Mouse (Mus musculus) ovary, postnatal 10 days (tissue): Measurements from ENCODE around the gene Rnf144a.

Experiments
- DNase-seq: peaks from one replicate; pipeline ENCODE4 v3.0.0; 2022; ENCODE audit warnings: low spot score

Rnf144a gene

GRCm38 (mm10) chr12:26367361-26367760 is 47.7 kb downstream of the Rnf144a start:
- no peak for DNase-seq

GRCm38 (mm10) chr12:26366372-26366771 is 48.7 kb downstream of the Rnf144a start:
- DNase-seq = no peak

- no peak for DNase-seq
Measured at GRCm38 (mm10) chr12:26365531-26366315, 49.3 kb downstream of the Rnf144a start.

- DNase-seq = no peak
Measured at GRCm38 (mm10) chr12:26364822-26365221, 50.2 kb downstream of the Rnf144a start.

- DNase-seq = no peak
Measured at GRCm38 (mm10) chr12:26360946-26361523, 54.0 kb downstream of the Rnf144a start.

- no peak for DNase-seq
Measured at GRCm38 (mm10) chr12:26359817-26360216, 55.2 kb downstream of the Rnf144a start.

GRCm38 (mm10) chr12:26359241-26359640 is 55.8 kb downstream of the Rnf144a start:
- DNase-seq = no peak

GRCm38 (mm10) chr12:26357246-26357645 is 57.8 kb downstream of the Rnf144a start:
- no peak for DNase-seq

- no peak for DNase-seq
Measured at GRCm38 (mm10) chr12:26356191-26356590, 58.9 kb downstream of the Rnf144a start.

GRCm38 (mm10) chr12:26351321-26351720 is 63.7 kb downstream of the Rnf144a start:
- DNase-seq = no peak

GRCm38 (mm10) chr12:26344408-26344807 is 70.6 kb downstream of the Rnf144a start:
- DNase-seq = no peak

- no peak for DNase-seq
Measured at GRCm38 (mm10) chr12:26343131-26343530, 71.9 kb downstream of the Rnf144a start.

- no peak for DNase-seq
Measured at GRCm38 (mm10) chr12:26342663-26343062, 72.4 kb downstream of the Rnf144a start.

- no peak for DNase-seq
Measured at GRCm38 (mm10) chr12:26342086-26342485, 73.0 kb downstream of the Rnf144a start.

- DNase-seq = no peak
Measured at GRCm38 (mm10) chr12:26340621-26341020, 74.4 kb downstream of the Rnf144a start.

- no peak for DNase-seq
Measured at GRCm38 (mm10) chr12:26339886-26340285, 75.2 kb downstream of the Rnf144a start.

GRCm38 (mm10) chr12:26339181-26339580 is 75.9 kb downstream of the Rnf144a start:
- DNase-seq = no peak

GRCm38 (mm10) chr12:26333678-26334077 is 81.4 kb downstream of the Rnf144a start:
- DNase-seq = no peak

- no peak for DNase-seq
Measured at GRCm38 (mm10) chr12:26331048-26331447, 84.0 kb downstream of the Rnf144a start.

- DNase-seq = no peak
Measured at GRCm38 (mm10) chr12:26329756-26330155, 85.3 kb downstream of the Rnf144a start.

- DNase-seq = no peak
Measured at GRCm38 (mm10) chr12:26329031-26329675, 85.9 kb downstream of the Rnf144a start.

GRCm38 (mm10) chr12:26323783-26324364 is 91.2 kb downstream of the Rnf144a start:
- no peak for DNase-seq

- DNase-seq = no peak
Measured at GRCm38 (mm10) chr12:26316261-26316660, 98.8 kb downstream of the Rnf144a start.
